ENCODE assay signal across 8 mouse cellular contexts in genomic region chr15:102471295-102471645, GRCm38 (mm10). TPM values are rescaled to one million over a fixed set of nuclear protein-coding genes. Genes with fewer than 3 reads are reported as not detected.
A peak's percentile ranks its signal among the peaks of the same experiment; 100 is the strongest.
DNase-seq lines count a peak whose midpoint lies in the region; ATAC-seq and TF ChIP-seq lines count a peak whose summit lies in the region.

No protein-coding gene starts in this region.

- peak overlapping the region; percentile 95 for H3K27ac ChIP-seq in gastrocnemius, adult 2 months
- H3K27ac ChIP-seq in forebrain, embryonic 15.5 days (replicated peaks) = peak overlapping the region; percentile 95
- peak overlapping the region; percentile 90 for H3K27ac ChIP-seq in liver, embryonic 15.5 days (replicated peaks)

- peak overlapping the region; percentile 71 for H3K9ac ChIP-seq in forebrain, embryonic 15.5 days (replicated peaks)
- peak overlapping the region; percentile 96 for H3K9ac ChIP-seq in liver, embryonic 15.5 days

- no peaks in the 10 kb centered on the region for H3K9me3 ChIP-seq in E14TG2a.4 (ENCODE audit: low read length)
- H3K9me3 ChIP-seq in forebrain, embryonic 15.5 days = no peaks in the 10 kb centered on the region
- H3K9me3 ChIP-seq in liver, embryonic 15.5 days (replicated peaks) = no peaks in the 10 kb centered on the region

- intact Hi-C loops in gastrocnemius, adult 2 months (cut with DNase I) = loop anchor here (5.0 kb wide), 1 partner anchor 46 kb away; the partner anchor contains the start of genes Map3k12 and Tarbp2

- H3K4me1 ChIP-seq in E14TG2a.4 (replicated peaks; ENCODE audit: low read depth, low read length) = peaks cover 48% of the 10 kb centered on the region
- peaks cover 22% of the 10 kb centered on the region for H3K4me1 ChIP-seq in forebrain, embryonic 15.5 days
- peaks cover 18% of the 10 kb centered on the region for H3K4me1 ChIP-seq in liver, embryonic 15.5 days (replicated peaks)

- peaks cover 75% of the 10 kb centered on the region for H3K36me3 ChIP-seq in E14TG2a.4 (ENCODE audit: insufficient read depth, low read length)
- H3K36me3 ChIP-seq in forebrain, embryonic 15.5 days = peaks cover 27% of the 10 kb centered on the region
- peaks cover 56% of the 10 kb centered on the region for H3K36me3 ChIP-seq in liver, embryonic 15.5 days (replicated peaks)

- no peak for DNase-seq in gastrocnemius, adult 2 months
- DNase-seq in gastrocnemius, postnatal 4 days (ENCODE audit: low spot score in 2 of 2) = no peak
- DNase-seq in left cerebral cortex, adult 8-10 months (ENCODE audit: low spot score in 2 of 2) = no peak
- no peak for DNase-seq in right cerebral cortex, postnatal 25 days

- TF ChIP-seq CTCF in gastrocnemius, adult 2 months (IDR thresholded peaks at IDR 0.05) = no peak
- no peak for TF ChIP-seq CTCF in E14TG2a.4 (conservative IDR thresholded peaks at IDR 0.05; ENCODE audit: low read length)

- peak overlapping the region; percentile 68 for H3K4me2 ChIP-seq in forebrain, embryonic 15.5 days (replicated peaks)
- peak overlapping the region; percentile 72 for H3K4me2 ChIP-seq in liver, embryonic 15.5 days

- ATAC-seq in forebrain, embryonic 15.5 days (replicated peaks) = no peak
- no peak for ATAC-seq in liver, embryonic 15.5 days (ENCODE audit: insufficient read depth)
- no peak for ATAC-seq in activated CD4-positive, CD25-positive, alpha-beta regulatory T cell, adult 4 months

- H3K4me3 ChIP-seq in gastrocnemius, adult 2 months = peak overlapping the region; percentile 97
- H3K4me3 ChIP-seq in E14TG2a.4 (replicated peaks; ENCODE audit: low read length) = peak overlapping the region; percentile 92
- peak overlapping the region; percentile 75 for H3K4me3 ChIP-seq in forebrain, embryonic 15.5 days
- peak overlapping the region; percentile 97 for H3K4me3 ChIP-seq in liver, embryonic 15.5 days (replicated peaks)

- H3K27me3 ChIP-seq in E14TG2a.4 (ENCODE audit: insufficient read depth, low read length) = no peaks in the 10 kb centered on the region
- no peaks in the 10 kb centered on the region for H3K27me3 ChIP-seq in forebrain, embryonic 15.5 days
- no peaks in the 10 kb centered on the region for H3K27me3 ChIP-seq in liver, embryonic 15.5 days

- WGBS in forebrain, embryonic 15.5 days = 2% methylated on average over 10 of the region's 10 CpGs
- WGBS in liver, embryonic 15.5 days (ENCODE audit: insufficient replicate concordance) = 1% methylated on average over 10 of the region's 10 CpGs

RNA-seq across cellular contexts. Expression of gene Pcbp2, which starts 0.9 kb away (rescaled TPM):
- total RNA-seq in gastrocnemius, adult 2 months (2021) = 100 to 1,000 TPM; 401 to 459 TPM
- 100 to 1,000 TPM; 614 to 662 TPM for total RNA-seq in gastrocnemius, postnatal 4 days (2021)
- polyA plus RNA-seq in forebrain, embryonic 15.5 days (2015; fragmentation: Nextera tagmentation; extraction: Ambion mirVana) = 155 and 161 TPM in 2 replicates
- polyA plus RNA-seq in liver, embryonic 15.5 days (2015; fragmentation: Nextera tagmentation; extraction: Ambion mirVana) = 64.1 and 73.9 TPM in 2 replicates
- 100 to 1,000 TPM; 208 to 220 TPM for polyA plus RNA-seq in activated CD4-positive, CD25-positive, alpha-beta regulatory T cell, adult 4 months (2017; shearing (Covaris generic))
- total RNA-seq in left cerebral cortex, adult 8-10 months (2022) = 100 to 1,000 TPM; 481 to 511 (median 488) TPM

RNA-seq across cellular contexts. Expression of gene Prr13, which starts 12.4 kb away (rescaled TPM):
- 10 to 100 TPM; 17.3 to 18.2 TPM for total RNA-seq in gastrocnemius, adult 2 months (2021)
- 10 to 100 TPM; 15.2 to 18.7 TPM for total RNA-seq in gastrocnemius, postnatal 4 days (2021)
- 85.8 and 89.1 TPM in 2 replicates for polyA plus RNA-seq in forebrain, embryonic 15.5 days (2015; fragmentation: Nextera tagmentation; extraction: Ambion mirVana)
- 106 and 115 TPM in 2 replicates for polyA plus RNA-seq in liver, embryonic 15.5 days (2015; fragmentation: Nextera tagmentation; extraction: Ambion mirVana)
- polyA plus RNA-seq in activated CD4-positive, CD25-positive, alpha-beta regulatory T cell, adult 4 months (2017; shearing (Covaris generic)) = 1,000 to 10,000 TPM; 1,157 to 1,321 TPM
- total RNA-seq in left cerebral cortex, adult 8-10 months (2022) = 10 to 100 TPM; 42.3 to 53.7 (median 44.3) TPM

RNA-seq across cellular contexts. Expression of gene Amhr2, which starts 26.1 kb away (rescaled TPM):
- 1 to 10 TPM; 7.2 to 9.5 TPM for total RNA-seq in gastrocnemius, adult 2 months (2021)
- total RNA-seq in gastrocnemius, postnatal 4 days (2021) = 1 to 10 TPM; 3.6 to 3.9 TPM
- 0.15 and 0.83 TPM in 2 replicates for polyA plus RNA-seq in forebrain, embryonic 15.5 days (2015; fragmentation: Nextera tagmentation; extraction: Ambion mirVana)
- 0.08 and 0.10 TPM in 2 replicates for polyA plus RNA-seq in liver, embryonic 15.5 days (2015; fragmentation: Nextera tagmentation; extraction: Ambion mirVana)
- not detected for polyA plus RNA-seq in activated CD4-positive, CD25-positive, alpha-beta regulatory T cell, adult 4 months (2017; shearing (Covaris generic))
- total RNA-seq in left cerebral cortex, adult 8-10 months (2022) = 1 to 10 TPM in 1 of 4 experiments, under 1 TPM in 3; 0.73 to 2.0 (median 0.92) TPM

RNA-seq across cellular contexts. Expression of gene Gm10337, which starts 32.3 kb away (rescaled TPM):
- total RNA-seq in gastrocnemius, adult 2 months (2021) = not detected
- 1 to 10 TPM in 1 of 2 experiments, not detected in 1; 7.6 TPM for total RNA-seq in gastrocnemius, postnatal 4 days (2021)
- polyA plus RNA-seq in forebrain, embryonic 15.5 days (2015; fragmentation: Nextera tagmentation; extraction: Ambion mirVana) = 6.0 and 6.1 TPM in 2 replicates
- not detected in 2 replicates for polyA plus RNA-seq in liver, embryonic 15.5 days (2015; fragmentation: Nextera tagmentation; extraction: Ambion mirVana)
- not detected for polyA plus RNA-seq in activated CD4-positive, CD25-positive, alpha-beta regulatory T cell, adult 4 months (2017; shearing (Covaris generic))
- not detected for total RNA-seq in left cerebral cortex, adult 8-10 months (2022)

RNA-seq across cellular contexts. Expression of gene Map3k12, which starts 45.6 kb away (rescaled TPM):
- 1 to 10 TPM; 1.3 to 1.6 TPM for total RNA-seq in gastrocnemius, adult 2 months (2021)
- 1 to 10 TPM; 6.1 to 6.3 TPM for total RNA-seq in gastrocnemius, postnatal 4 days (2021)
- polyA plus RNA-seq in forebrain, embryonic 15.5 days (2015; fragmentation: Nextera tagmentation; extraction: Ambion mirVana) = 55.3 and 55.9 TPM in 2 replicates
- 1.5 TPM in 2 replicates for polyA plus RNA-seq in liver, embryonic 15.5 days (2015; fragmentation: Nextera tagmentation; extraction: Ambion mirVana)
- 1 to 10 TPM; 5.5 to 6.2 TPM for polyA plus RNA-seq in activated CD4-positive, CD25-positive, alpha-beta regulatory T cell, adult 4 months (2017; shearing (Covaris generic))
- 10 to 100 TPM; 85.6 to 93.8 (median 89.3) TPM for total RNA-seq in left cerebral cortex, adult 8-10 months (2022)
